Comparison of ENCODE assay signal across 8 mouse cellular contexts in genomic region chr14:124439298-124439697, GRCm38 (mm10).
DNase-seq lines count a peak whose midpoint lies in the region; ATAC-seq and TF ChIP-seq lines count a peak whose summit lies in the region.
"Not testable (repeated sequence)": the region's sequence is repeated elsewhere in the genome, so short reads cannot be mapped to it uniquely, and the experiment has no call there.

No protein-coding gene starts in this region.

- not testable (repeated sequence) for H3K9ac ChIP-seq in intestine, embryonic 15.5 days; liver, postnatal 0 days (replicated peaks); stomach, embryonic 15.5 days; stomach, postnatal 0 days (ENCODE audit: low read length)

- TF ChIP-seq CTCF in liver, postnatal 0 days (IDR thresholded peaks at IDR 0.05; ENCODE audit: low read depth); stomach, postnatal 0 days (IDR thresholded peaks at IDR 0.05; ENCODE audit: low read depth): not testable (repeated sequence)

- not testable (repeated sequence) for H3K36me3 ChIP-seq in intestine, embryonic 15.5 days; liver, postnatal 0 days (replicated peaks; ENCODE audit: insufficient read depth, low read length); stomach, embryonic 15.5 days; stomach, postnatal 0 days (ENCODE audit: control insufficient read depth, insufficient read depth, low read length)

- not testable (repeated sequence) for H3K27ac ChIP-seq in intestine, embryonic 15.5 days; liver, postnatal 0 days (ENCODE audit: low read depth); stomach, embryonic 15.5 days; stomach, postnatal 0 days (replicated peaks)

- 28% methylated on average over 3 of the region's 3 CpGs for WGBS in intestine, embryonic 15.5 days
- 22% methylated on average over 3 of the region's 3 CpGs for WGBS in liver, postnatal 0 days (ENCODE audit: insufficient replicate concordance)
- WGBS in stomach, embryonic 15.5 days = 24% methylated on average over 3 of the region's 3 CpGs
- WGBS in stomach, postnatal 0 days = 17% methylated on average over 3 of the region's 3 CpGs

- H3K4me1 ChIP-seq in intestine, embryonic 15.5 days (replicated peaks); liver, postnatal 0 days (ENCODE audit: insufficient read depth); stomach, embryonic 15.5 days; stomach, postnatal 0 days (replicated peaks; ENCODE audit: control insufficient read depth, insufficient read depth): not testable (repeated sequence)

- not testable (repeated sequence) for H3K4me3 ChIP-seq in intestine, embryonic 15.5 days (replicated peaks); liver, postnatal 0 days (ENCODE audit: low read depth, low read length); stomach, embryonic 15.5 days (replicated peaks); stomach, postnatal 0 days (ENCODE audit: low read depth, low read length)

- not testable (repeated sequence) for H3K4me2 ChIP-seq in intestine, embryonic 15.5 days (replicated peaks); liver, postnatal 0 days (ENCODE audit: low read depth, low read length); stomach, embryonic 15.5 days; stomach, postnatal 0 days (replicated peaks; ENCODE audit: low read depth)

- ATAC-seq in intestine, embryonic 15.5 days = peak; percentile 83
- ATAC-seq in liver, postnatal 0 days = not testable (repeated sequence)
- peak; percentile 88 for ATAC-seq in stomach, embryonic 15.5 days (ENCODE audit: insufficient read depth, low FRiP score, low read depth)
- ATAC-seq in stomach, postnatal 0 days (ENCODE audit: low FRiP score, low TSS enrichment) = peak; percentile 71; the same call in 1 of the 2 replicates

- not testable (repeated sequence) for H3K27me3 ChIP-seq in intestine, embryonic 15.5 days (replicated peaks); liver, postnatal 0 days (ENCODE audit: insufficient read depth, low read length); stomach, embryonic 15.5 days (replicated peaks); stomach, postnatal 0 days (ENCODE audit: control insufficient read depth, insufficient read depth, low read length)

- H3K9me3 ChIP-seq in intestine, embryonic 15.5 days; liver, postnatal 0 days (ENCODE audit: low read length); stomach, embryonic 15.5 days; stomach, postnatal 0 days (ENCODE audit: control insufficient read depth, low read length): not testable (repeated sequence)

- DNase-seq in R1 (ENCODE audit: low read depth, low spot score) (peak; percentile 33), liver (peak; percentile 4)
- peak; percentile 31 to 52 for DNase-seq in cerebellum, postnatal 10 days
- DNase-seq in cerebellum, postnatal 25 days = peak; percentile 28 to 45
- peak; percentile 18 for DNase-seq in liver, postnatal 0 days
- DNase-seq in stomach, postnatal 0 days (ENCODE audit: low spot score) = peak; percentile 68

- not testable (repeated sequence) for TF ChIP-seq EP300 in liver, postnatal 0 days (IDR thresholded peaks at IDR 0.05; ENCODE audit: low read depth); stomach, postnatal 0 days (optimal IDR thresholded peaks at IDR 0.05)

Comparison
In these comparisons a context has a peak if more than half of its experiments do, and no peak if none do; other contexts are left out.
1. DNase-seq: peak in every context shown above with its lines; median percentile 68 in stomach, postnatal 0 days; 42 in cerebellum, postnatal 10 days; 36 in cerebellum, postnatal 25 days; 33 in R1; 18 in liver, postnatal 0 days; 4 in liver.